Mouse (Mus musculus): ENCODE data around the gene Ssxb8. TPM values are rescaled to one million over a fixed set of nuclear protein-coding genes. Genes with fewer than 3 reads are reported as not detected.

The Ssxb8 gene
- not detected in 2 replicates for polyA plus RNA-seq (2012; rRNA removed)

DNA sequence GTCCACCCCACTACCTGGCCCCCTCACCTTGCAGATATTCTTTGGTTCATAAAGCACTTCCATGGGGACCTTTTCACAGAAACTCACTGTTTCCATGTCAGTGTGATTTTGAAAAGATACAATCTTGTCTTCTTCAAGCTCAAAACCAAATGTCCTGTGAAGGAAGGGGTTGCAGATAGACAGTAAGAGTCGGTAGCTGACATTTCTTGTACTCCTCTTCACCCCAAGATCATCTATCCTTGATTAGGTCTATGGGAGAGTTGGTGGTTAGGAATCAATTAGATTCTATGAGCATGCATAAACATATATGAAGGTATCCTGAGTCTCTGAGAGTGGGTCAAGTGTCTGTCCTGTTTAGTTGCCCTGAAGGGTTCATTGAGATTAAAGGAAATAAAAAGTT, at the start of gene Ssxb8:
Gene Ssxb8, minus strand, starts transcription at position 101 of the 400 bp plus-strand sequence.

Other genes with a start within 250 kb of the Ssxb8 start
- not detected in 2 replicates for gene Ssxb2, start 229.1 kb downstream of the Ssxb8 start, polyA plus RNA-seq (2012; rRNA removed)
- not detected in 2 replicates for gene Gm14459, start 165.9 kb downstream of the Ssxb8 start, polyA plus RNA-seq (2012; rRNA removed)
- not detected in 2 replicates for gene Ssxb6, start 142.6 kb downstream of the Ssxb8 start, polyA plus RNA-seq (2012; rRNA removed)
- gene Ssxb3, start 99.0 kb downstream of the Ssxb8 start, polyA plus RNA-seq (2012; rRNA removed), result not detected in 2 replicates
- gene Ssx9, start 57.6 kb upstream of the Ssxb8 start, polyA plus RNA-seq (2012; rRNA removed), result not detected in 2 replicates
- not detected in 2 replicates for gene Ssxb5, start 112.8 kb upstream of the Ssxb8 start, polyA plus RNA-seq (2012; rRNA removed)
- gene Gm6592, start 153.2 kb upstream of the Ssxb8 start, polyA plus RNA-seq (2012; rRNA removed), result not detected in 2 replicates
- gene Gm5751, start 183.4 kb upstream of the Ssxb8 start, polyA plus RNA-seq (2012; rRNA removed), result not detected in 2 replicates
- gene B630019K06Rik, start 201.5 kb upstream of the Ssxb8 start, polyA plus RNA-seq (2012; rRNA removed), result 0.20 and 0.24 TPM in 2 replicates

All from liver, embryonic 18 days (tissue).